19 mouse cellular contexts compared by ENCODE assay signal in genomic region chr9:100419644-100420043, GRCm38 (mm10).
DNase-seq lines count a peak whose midpoint lies in the region; ATAC-seq and TF ChIP-seq lines count a peak whose summit lies in the region.
"Had no signal": no experiment of that assay in that cellular context is flagged by ENCODE, and none has a peak within 500 bp of the region (broad histone marks: within the 10 kb centered on the region; RNA-seq: fewer than 3 reads in every experiment).

No protein-coding gene starts in this region.

- peak; percentile 32 for DNase-seq in adrenal gland, postnatal 14 days
- DNase-seq in adrenal gland, adult 18-20 months (ENCODE audit: low spot score in 2 of 2) = no peak
- peak; percentile 22 for DNase-seq in lung, postnatal 0 days (ENCODE audit: low spot score)
- DNase-seq in lung, postnatal 14 days = no peak
- no peak for DNase-seq in embryo, embryonic 10 days (ENCODE audit: low spot score)
- no peak for DNase-seq in layer of hippocampus, postnatal 25 days (ENCODE audit: extremely low spot score in 1 of 2, low spot score in 1 of 2)
- DNase-seq: adrenal gland, postnatal 25 days; cerebellum, adult 18-20 months; cerebellum, adult 9-11 months; gastrocnemius, postnatal 14 days; heart, postnatal 14 days had no signal

- H3K9ac ChIP-seq in lung, postnatal 0 days (replicated peaks; ENCODE audit: low read depth) = no peak overlapping the region
- H3K9ac ChIP-seq in liver, embryonic 15.5 days = no peak overlapping the region
- H3K9ac ChIP-seq: embryonic facial prominence, embryonic 12.5 days; forebrain, embryonic 15.5 days; hindbrain, embryonic 13.5 days had no signal

- H3K9me3 ChIP-seq in lung, postnatal 0 days (ENCODE audit: low read length) = no peaks in the 10 kb centered on the region
- H3K9me3 ChIP-seq in liver, embryonic 15.5 days (replicated peaks) = no peaks in the 10 kb centered on the region
- H3K9me3 ChIP-seq: embryonic facial prominence, embryonic 12.5 days; forebrain, embryonic 15.5 days; heart, embryonic 10.5 days; hindbrain, embryonic 13.5 days had no signal

- H3K4me2 ChIP-seq in lung, postnatal 0 days (replicated peaks; ENCODE audit: low read depth, low read length) = no peak overlapping the region
- H3K4me2 ChIP-seq in liver, embryonic 15.5 days = peak overlapping the region; percentile 6; the same call in 1 of the 2 replicates
- H3K4me2 ChIP-seq: embryonic facial prominence, embryonic 12.5 days; forebrain, embryonic 15.5 days; hindbrain, embryonic 13.5 days had no signal

- H3K4me1 ChIP-seq in lung, postnatal 0 days (ENCODE audit: insufficient read depth, low read depth, low read length) = no peaks in the 10 kb centered on the region
- H3K4me1 ChIP-seq in liver, embryonic 15.5 days (replicated peaks) = no peaks in the 10 kb centered on the region; the same call in 1 of the 2 replicates
- H3K4me1 ChIP-seq: heart, embryonic 10.5 days had no signal

- no peak overlapping the region for H3K4me3 ChIP-seq in lung, postnatal 0 days (ENCODE audit: low read depth, low read length)
- H3K4me3 ChIP-seq in liver, embryonic 15.5 days (replicated peaks) = no peak overlapping the region
- H3K4me3 ChIP-seq: embryonic facial prominence, embryonic 12.5 days; forebrain, embryonic 15.5 days; heart, embryonic 10.5 days; hindbrain, embryonic 13.5 days had no signal

- WGBS in lung, postnatal 0 days = 55% methylated on average over 8 of the region's 8 CpGs
- WGBS in liver, embryonic 15.5 days (ENCODE audit: insufficient replicate concordance) = 51% methylated on average over 8 of the region's 8 CpGs

- H3K27me3 ChIP-seq in lung, postnatal 0 days (replicated peaks; ENCODE audit: insufficient read depth, low read length) = no peaks in the 10 kb centered on the region
- no peaks in the 10 kb centered on the region for H3K27me3 ChIP-seq in liver, embryonic 15.5 days
- H3K27me3 ChIP-seq: CH12.LX; embryonic facial prominence, embryonic 12.5 days; forebrain, embryonic 15.5 days; hindbrain, embryonic 13.5 days had no signal

- ATAC-seq in lung, postnatal 0 days = peak; percentile 47
- ATAC-seq in liver, embryonic 15.5 days (ENCODE audit: insufficient read depth) = no peak
- ATAC-seq in frontal cortex, adult (ENCODE audit: low TSS enrichment) = no peak
- ATAC-seq: forebrain, embryonic 15.5 days; hindbrain, postnatal 0 days had no signal

- H3K36me3 ChIP-seq in lung, postnatal 0 days (ENCODE audit: insufficient read depth, low read length) = no peaks in the 10 kb centered on the region
- H3K36me3 ChIP-seq in liver, embryonic 15.5 days (replicated peaks) = no peaks in the 10 kb centered on the region
- H3K36me3 ChIP-seq: embryonic facial prominence, embryonic 12.5 days; forebrain, embryonic 15.5 days; heart, embryonic 10.5 days; hindbrain, embryonic 13.5 days had no signal

- TF ChIP-seq CTCF in lung, postnatal 0 days (IDR thresholded peaks at IDR 0.05) = no peak

- H3K27ac ChIP-seq in lung, postnatal 0 days (ENCODE audit: low read length) = peak overlapping the region; percentile 57; the same call in 1 of the 2 replicates
- no peak overlapping the region for H3K27ac ChIP-seq in liver, embryonic 15.5 days (replicated peaks)
- H3K27ac ChIP-seq: embryonic facial prominence, embryonic 12.5 days; forebrain, embryonic 15.5 days; heart, embryonic 10.5 days; hindbrain, embryonic 13.5 days; hindbrain, postnatal 0 days had no signal

- TF ChIP-seq EP300 in lung, postnatal 0 days (IDR thresholded peaks at IDR 0.05) = no peak

Comparison
In these comparisons a context has a peak if more than half of its experiments do, and no peak if none do; other contexts are left out.
1. DNase-seq: peak in adrenal gland, postnatal 14 days (single experiment) and lung, postnatal 0 days (single experiment); none in adrenal gland, adult 18-20 months (0 of 2), lung, postnatal 14 days (single experiment), embryo, embryonic 10 days (single experiment) and layer of hippocampus, postnatal 25 days (0 of 2).